Mouse (Mus musculus) kidney, embryonic 16.5 days (tissue): Measurements from ENCODE around the gene Arl6ip4. TPM values are rescaled to one million over a fixed set of nuclear protein-coding genes. Genes with fewer than 3 reads are reported as not detected.

ENCODE experiments used
- ATAC-seq: fragments of 200-750 bp; cut with Nextera tagmentation; 2 replicates; pipeline ENCODE4 v1.8.0; 2017; ENCODE audit warnings: moderate TSS enrichment; ENCODE audit not compliant: low FRiP score, low TSS enrichment
- H3K27ac ChIP-seq: fragments of 300-500 bp; sonication (generic); 2 replicates; pipeline ENCODE4 v1.5.1; 2014; ENCODE audit warnings: low read length
- H3K27me3 ChIP-seq: fragments of 300-500 bp; sonication (generic); 2 replicates; pipeline ENCODE4 v1.6.1; 2014; ENCODE audit warnings: low read length, control low read depth, mixed read lengths; ENCODE audit not compliant: insufficient read depth
- H3K36me3 ChIP-seq: fragments of 300-500 bp; sonication (generic); 2 replicates; pipeline ENCODE4 v1.6.1; 2014; ENCODE audit warnings: low read length, control low read depth, mixed read lengths; ENCODE audit not compliant: insufficient read depth
- H3K4me1 ChIP-seq: fragments of 300-500 bp; sonication (generic); 2 replicates; pipeline ENCODE4 v1.6.1; 2014; ENCODE audit warnings: low read length, control low read depth, mixed read lengths; ENCODE audit not compliant: insufficient read depth
- H3K4me2 ChIP-seq: fragments of 300-500 bp; sonication (generic); replicated peaks from 2 replicates; pipeline ENCODE4 v1.6.1; 2014; ENCODE audit warnings: low read depth, low read length
- H3K4me3 ChIP-seq: fragments of 300-500 bp; sonication (generic); 2 replicates; pipeline ENCODE4 v1.5.1; 2014; ENCODE audit warnings: mild to moderate bottlenecking, low read length
- H3K9ac ChIP-seq: fragments of 300-500 bp; sonication (generic); replicated peaks from 2 replicates; pipeline ENCODE4 v1.6.1; 2014; ENCODE audit warnings: low read length
- H3K9me3 ChIP-seq: fragments of 300-500 bp; sonication (generic); 2 replicates; pipeline ENCODE4 v1.6.1; 2016; ENCODE audit warnings: low read length, control low read depth
- WGBS: fragments of 180-500 bp; shearing (Covaris S2); extraction: QIAGEN DNeasy Blood & Tissue Kit; methylation state at CpG from one replicate; pipeline ENCODE4 v1.1.7; 2014; 5-methylcytosine and 5-hydroxymethylcytosine counted together
- polyA plus RNA-seq: library from polyadenylated mRNA; unstranded; fragments of >200 nt; fragmentation: Nextera tagmentation; extraction: Ambion mirVana; gene quantifications from 2 replicates; pipeline ENCODE4 v1.2.1, GENCODE M21; 2015

Gene Arl6ip4
- polyA plus RNA-seq, 1 experiment from 2014 or later: 102 TPM

GRCm38 (mm10) chr5:124093120-124093794 is 22.6 kb upstream of the Arl6ip4 start:
- Histone ChIP-seq H3K4me3 (no peak overlapping the region), H3K27ac (no peak overlapping the region), H3K27me3 (0 out of 2 replicates have a peak, but pooled peaks cover 3% of the 10 kb centered on the region), H3K9me3 (no peaks in the 10 kb centered on the region), H3K36me3 (no peaks in the 10 kb centered on the region), H3K4me2 (no peak overlapping the region), H3K9ac (no peak overlapping the region), H3K4me1 (peaks cover 9% of the 10 kb centered on the region)
- WGBS: 70% methylated on average over 11 of the region's 11 CpGs
- no peak for ATAC-seq

GRCm38 (mm10) chr5:124093852-124094604 is 21.9 kb upstream of the Arl6ip4 start:
- ATAC-seq: no peak
- H3K27me3 ChIP-seq: 0 out of 2 replicates have a peak, but pooled peaks cover 3% of the 10 kb centered on the region
- 0 out of 2 replicates have a peak, but pooled peaks cover under 1% of the 10 kb centered on the region for H3K9me3 ChIP-seq
- no peak overlapping the region for H3K4me3 ChIP-seq
- no peak overlapping the region for H3K9ac ChIP-seq
- H3K36me3 ChIP-seq: no peaks in the 10 kb centered on the region
- WGBS: 88% methylated on average over 12 of the region's 12 CpGs
- peaks cover 9% of the 10 kb centered on the region for H3K4me1 ChIP-seq
- H3K27ac ChIP-seq: no peak overlapping the region
- H3K4me2 ChIP-seq: no peak overlapping the region

GRCm38 (mm10) chr5:124095077-124095581 is 20.8 kb upstream of the Arl6ip4 start:
- H3K27me3 ChIP-seq: 0 out of 2 replicates have a peak, but pooled peaks cover 3% of the 10 kb centered on the region
- peaks cover 9% of the 10 kb centered on the region for H3K4me1 ChIP-seq
- peak overlapping the region; percentile 61 for H3K4me3 ChIP-seq
- peak; percentile 62 for ATAC-seq
- peaks cover 3% of the 10 kb centered on the region; the same call in 1 of the 2 replicates for H3K9me3 ChIP-seq
- H3K27ac ChIP-seq: no peak overlapping the region
- peak overlapping the region; percentile 74 for H3K9ac ChIP-seq
- H3K4me2 ChIP-seq: peak overlapping the region; percentile 93
- H3K36me3 ChIP-seq: no peaks in the 10 kb centered on the region
- WGBS: 7% methylated on average over 19 of the region's 19 CpGs

GRCm38 (mm10) chr5:124095596-124096232 is 20.2 kb upstream of the Arl6ip4 start, which contains the start of gene Abcb9:
TSS of gene Abcb9 (minus strand) at chr5:124095798.
- Histone ChIP-seq H3K9me3 (peaks cover 3% of the 10 kb centered on the region; the same call in 1 of the 2 replicates), H3K27ac (no peak within 1 kb of the TSS)
- 1% methylated on average over 42 of the region's 42 CpGs for WGBS

GRCm38 (mm10) chr5:124098923-124099322 is 17.0 kb upstream of the Arl6ip4 start:
- Histone ChIP-seq H3K9ac (no peak overlapping the region), H3K9me3 (peaks cover 3% of the 10 kb centered on the region; the same call in 1 of the 2 replicates), H3K4me3 (no peak overlapping the region), H3K4me1 (peaks cover 9% of the 10 kb centered on the region), H3K4me2 (no peak overlapping the region), H3K36me3 (no peaks in the 10 kb centered on the region), H3K27ac (no peak overlapping the region), H3K27me3 (0 out of 2 replicates have a peak, but pooled peaks cover 3% of the 10 kb centered on the region)
- 86% methylated on average over 2 of the region's 2 CpGs for WGBS
- ATAC-seq: no peak

More at GRCm38 (mm10) chr5:124095596-124096232, 20.2 kb upstream of the Arl6ip4 start, which contains the start of gene Abcb9:
- Histone ChIP-seq H3K4me3 (peak within 1 kb of the TSS; percentile 61), H3K36me3 (no peaks in the 10 kb centered on the region), H3K27me3 (0 out of 2 replicates have a peak, but pooled peaks cover 3% of the 10 kb centered on the region), H3K4me1 (peaks cover 9% of the 10 kb centered on the region), H3K9ac (peak within 1 kb of the TSS; percentile 74), H3K4me2 (peak within 1 kb of the TSS; percentile 93)
- ATAC-seq: peak; percentile 85

GRCm38 (mm10) chr5:124100128-124101044 is 15.5 kb upstream of the Arl6ip4 start:
- 92% methylated on average over 11 of the region's 11 CpGs for WGBS
- no peak for ATAC-seq

GRCm38 (mm10) chr5:124102326-124102725 is 13.6 kb upstream of the Arl6ip4 start:
- H3K4me1 ChIP-seq: no peaks in the 10 kb centered on the region
- no peak for ATAC-seq
- peaks cover 3% of the 10 kb centered on the region; the same call in 1 of the 2 replicates for H3K9me3 ChIP-seq
- no peak overlapping the region for H3K27ac ChIP-seq
- H3K4me2 ChIP-seq: no peak overlapping the region
- no peaks in the 10 kb centered on the region for H3K27me3 ChIP-seq
- no peak overlapping the region for H3K9ac ChIP-seq
- no peaks in the 10 kb centered on the region for H3K36me3 ChIP-seq
- WGBS: 84% methylated on average over 6 of the region's 6 CpGs
- H3K4me3 ChIP-seq: no peak overlapping the region

More at GRCm38 (mm10) chr5:124100128-124101044, 15.5 kb upstream of the Arl6ip4 start:
- no peaks in the 10 kb centered on the region for H3K27me3 ChIP-seq
- peaks cover 3% of the 10 kb centered on the region; the same call in 1 of the 2 replicates for H3K9me3 ChIP-seq
- H3K36me3 ChIP-seq: no peaks in the 10 kb centered on the region
- no peak overlapping the region for H3K27ac ChIP-seq
- no peak overlapping the region for H3K9ac ChIP-seq
- H3K4me2 ChIP-seq: no peak overlapping the region
- H3K4me3 ChIP-seq: no peak overlapping the region
- H3K4me1 ChIP-seq: peaks cover 3% of the 10 kb centered on the region

- Histone ChIP-seq H3K4me3 (no peak overlapping the region), H3K27me3 (no peaks in the 10 kb centered on the region), H3K27ac (no peak overlapping the region), H3K4me2 (no peak overlapping the region), H3K9me3 (peaks cover 3% of the 10 kb centered on the region; the same call in 1 of the 2 replicates), H3K4me1 (no peaks in the 10 kb centered on the region), H3K36me3 (no peaks in the 10 kb centered on the region), H3K9ac (no peak overlapping the region)
- WGBS: 89% methylated on average over 3 of the region's 3 CpGs
- ATAC-seq: no peak
Observed at GRCm38 (mm10) chr5:124103020-124103419, 12.9 kb upstream of the Arl6ip4 start.
